Mouse (Mus musculus) left cerebral cortex, postnatal 36 days (tissue): ENCODE measurements around the gene Olfr1261. TPM values are rescaled to one million over a fixed set of nuclear protein-coding genes. Genes with fewer than 3 reads are reported as not detected.

ENCODE experiments used
- DNase-seq, 2 experiments: peaks; one replicate each; pipeline ENCODE4 v3.0.0; 2021 to 2022; ENCODE audit warnings: low spot score in 2 of 2, mixed read lengths in 1 of 2
- intact Hi-C: fragments of 180-260 bp; cut with DNase I; formaldehyde crosslinking; loops from one replicate; pipeline ENCODE4 v1.15.1; 2025
- total RNA-seq, 2 experiments: library from RNA; stranded (reverse); gene quantifications; 2 replicates each; pipeline ENCODE4 v1.2.3; 2021

Gene Olfr1261
- not detected for total RNA-seq

- DNase-seq: no peak
- intact Hi-C loops: no loop called here
Observed at GRCm38 (mm10) chr2:89990921-89991320, at the start of gene Olfr1261. TSS of gene Olfr1261 (plus strand) at chr2:89991221.

DNA sequence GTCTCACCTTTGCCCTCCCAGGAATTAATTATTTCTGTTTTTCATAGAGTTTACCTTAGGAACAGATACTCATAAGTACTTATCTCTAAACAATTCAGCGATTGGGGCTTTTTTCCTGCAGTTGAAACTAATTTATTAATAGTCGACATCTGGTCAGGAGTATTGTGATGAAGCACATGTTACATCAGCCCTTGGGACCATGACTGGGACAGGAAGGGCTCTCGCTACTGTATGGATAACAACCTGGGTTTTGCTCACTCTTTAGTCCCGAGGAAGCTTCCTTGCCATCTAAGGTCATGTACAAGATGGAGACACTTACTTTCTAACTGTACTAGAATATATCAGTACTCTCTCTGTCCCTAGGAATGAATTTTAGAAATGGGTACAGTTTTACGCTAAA is 42.5 kb upstream of the Olfr1261 start, which contains the start of gene Olfr1259:
Gene Olfr1259 (minus strand): TSS at position 101 of the 400 bp plus-strand sequence.
- intact Hi-C loops: no loop called here
- no peak for DNase-seq

DNA sequence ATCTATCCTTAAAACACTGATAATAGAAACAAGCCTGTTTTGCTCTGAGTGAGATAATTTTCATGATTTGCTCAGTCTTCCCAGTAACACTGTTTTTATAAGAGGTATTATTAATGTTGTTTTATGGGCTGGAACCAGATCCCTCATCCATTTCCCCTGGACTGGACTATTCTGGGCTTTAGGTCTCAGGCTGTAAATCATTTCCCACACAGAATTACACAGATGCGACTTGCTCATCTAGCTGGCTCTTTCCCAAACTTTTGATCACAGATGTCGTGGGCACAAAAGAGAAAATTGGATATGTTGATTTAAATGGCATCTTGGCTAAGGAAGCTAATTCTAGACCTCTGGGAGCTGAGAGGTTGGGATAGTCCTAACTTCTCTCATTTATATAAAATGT is 16.8 kb upstream of the Olfr1261 start, which contains the start of gene Olfr1260:
Gene Olfr1260 (plus strand): TSS at position 157 of the 400 bp plus-strand sequence.
- DNase-seq: no peak
- intact Hi-C loops: no loop called here

DNA sequence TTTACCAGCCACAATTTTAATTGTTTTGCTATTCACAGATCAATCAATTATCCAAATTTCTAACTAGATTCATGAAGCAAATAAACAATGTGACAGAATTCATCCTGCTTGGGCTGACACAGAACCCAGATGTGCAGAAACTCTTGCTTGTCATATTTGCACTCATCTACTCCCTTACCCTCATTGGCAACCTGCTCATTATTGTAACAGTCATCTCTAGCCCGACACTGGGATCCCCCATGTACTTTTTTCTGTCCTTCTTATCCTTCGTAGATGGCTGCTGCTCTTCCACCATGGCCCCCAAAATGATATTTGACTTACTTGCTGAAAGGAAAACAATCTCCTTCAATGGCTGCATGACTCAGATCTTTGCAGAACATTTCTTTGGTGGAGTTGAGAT is 13.3 kb upstream of the Olfr1261 start:
- intact Hi-C loops: no loop called here

DNA sequence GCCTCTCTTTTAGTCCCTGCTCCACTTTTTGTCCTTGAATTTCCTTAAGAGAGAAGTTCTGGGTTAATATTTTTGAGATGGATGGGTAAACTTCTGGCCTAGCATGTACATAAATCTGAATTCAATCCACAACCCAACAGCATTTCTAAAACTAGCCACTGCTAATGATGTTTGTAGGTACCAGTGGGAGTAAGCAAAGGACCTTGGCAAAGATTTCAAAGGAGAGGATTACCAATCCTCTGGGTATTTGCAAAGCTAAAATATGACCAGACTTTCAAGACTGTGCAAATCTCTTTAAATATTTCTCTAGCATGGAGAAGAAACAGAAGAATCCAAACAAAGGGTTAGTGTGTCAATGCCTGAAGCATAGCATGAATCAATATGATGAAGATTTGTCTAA is 8.8 kb downstream of the Olfr1261 start, which contains the start of gene Olfr1262:
Gene Olfr1262 (plus strand): TSS at position 301 of the 400 bp plus-strand sequence.
- intact Hi-C loops: no loop called here
- DNase-seq: no peak

More for the DNA sequence above, 13.3 kb upstream of the Olfr1261 start:
- DNase-seq: no peak

DNA sequence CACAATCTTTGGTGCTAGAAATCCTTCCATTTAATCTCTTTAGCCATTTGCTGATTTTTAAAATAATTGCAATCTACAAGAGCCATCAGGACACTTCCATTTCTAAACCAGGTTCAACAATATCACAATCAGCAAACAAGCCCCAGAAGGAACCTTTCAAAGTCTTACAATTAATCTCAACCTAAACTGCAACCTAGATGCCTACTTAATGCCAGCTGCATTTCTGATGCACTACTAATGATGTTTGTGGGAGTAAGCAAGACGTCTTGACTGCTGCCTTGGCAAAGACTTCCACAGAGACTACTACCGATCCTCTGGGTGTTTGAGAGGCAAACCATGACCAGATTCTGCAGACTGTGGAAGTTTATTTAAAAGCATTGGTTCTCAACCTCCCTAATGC is 20.8 kb downstream of the Olfr1261 start, which contains the start of gene Olfr1263:
Gene Olfr1263 (plus strand): TSS at position 301 of the 400 bp plus-strand sequence.
- no peak for DNase-seq
- intact Hi-C loops: no loop called here

- no peak for DNase-seq
- intact Hi-C loops: no loop called here
Observed at GRCm38 (mm10) chr2:90025477-90025876, 34.5 kb downstream of the Olfr1261 start, which contains the start of gene Olfr1264. TSS of gene Olfr1264 (minus strand) at chr2:90025577.

- no peak for DNase-seq
- intact Hi-C loops: no loop called here
Observed at GRCm38 (mm10) chr2:90035037-90035436, 44.0 kb downstream of the Olfr1261 start, which contains the start of gene Olfr1265. TSS of gene Olfr1265 (plus strand) at chr2:90035337.

Other genes with a start within 250 kb of the Olfr1261 start
- gene Olfr1253, start 234.1 kb upstream of the Olfr1261 start, total RNA-seq: not detected
- gene Olfr1254, start 197.6 kb upstream of the Olfr1261 start, total RNA-seq: not detected
- not detected for gene Olfr1255, start 179.2 kb upstream of the Olfr1261 start, total RNA-seq
- not detected for gene Olfr1256, start 149.7 kb upstream of the Olfr1261 start, total RNA-seq
- not detected for gene Olfr48, start 143.0 kb upstream of the Olfr1261 start, total RNA-seq
- not detected for gene Olfr1257, start 112.8 kb upstream of the Olfr1261 start, total RNA-seq
- not detected for gene Olfr1258, start 63.9 kb upstream of the Olfr1261 start, total RNA-seq
- gene Olfr1259, start 42.6 kb upstream of the Olfr1261 start, total RNA-seq: not detected
- not detected for gene Olfr1260, start 16.9 kb upstream of the Olfr1261 start, total RNA-seq
- gene Olfr1262, start 8.9 kb downstream of the Olfr1261 start, total RNA-seq: not detected
- not detected for gene Olfr1263, start 20.9 kb downstream of the Olfr1261 start, total RNA-seq
- not detected for gene Olfr1264, start 34.4 kb downstream of the Olfr1261 start, total RNA-seq
- not detected for gene Olfr1265, start 44.1 kb downstream of the Olfr1261 start, total RNA-seq
- gene Olfr140, start 72.4 kb downstream of the Olfr1261 start, total RNA-seq: not detected
- gene Olfr1269, start 130.2 kb downstream of the Olfr1261 start, total RNA-seq: not detected
- gene Olfr32, start 151.1 kb downstream of the Olfr1261 start, total RNA-seq: not detected
- not detected for gene Olfr1270, start 161.9 kb downstream of the Olfr1261 start, total RNA-seq
- gene Olfr1506, start 233.3 kb downstream of the Olfr1261 start, total RNA-seq: not detected